Mouse (Mus musculus) T-helper 2 cell (primary cell): ENCODE data around the gene Gm42421.

ENCODE experiments used
- in situ Hi-C: fragments of 300-600 bp; cut with MboI, MseI; formaldehyde crosslinking; loops from one replicate; pipeline ENCODE4 v1.15.1; 2025; ENCODE audit warnings: high pct_unique_total_duplicates

Gm42421 gene

DNA sequence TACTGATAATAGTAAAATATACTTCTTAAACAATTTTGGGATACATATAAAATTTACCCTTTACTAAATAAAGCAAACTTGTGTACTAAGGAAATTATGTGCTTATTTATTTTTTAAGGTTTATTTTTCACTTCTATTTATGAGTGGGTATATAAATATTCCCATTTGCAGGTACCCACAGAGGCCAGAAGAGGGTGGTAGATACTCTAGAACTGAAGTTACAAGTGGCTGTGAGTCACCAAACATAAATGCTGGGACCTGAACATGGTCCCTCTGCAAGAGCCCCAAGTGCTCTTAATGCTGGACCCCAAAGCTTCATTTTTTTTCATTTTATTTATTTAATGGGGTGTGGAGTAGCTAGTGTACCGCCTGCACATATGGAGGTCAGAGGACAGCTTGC, 5.9 kb downstream of the Gm42421 start:
- in situ Hi-C loops: no loop called here

DNA sequence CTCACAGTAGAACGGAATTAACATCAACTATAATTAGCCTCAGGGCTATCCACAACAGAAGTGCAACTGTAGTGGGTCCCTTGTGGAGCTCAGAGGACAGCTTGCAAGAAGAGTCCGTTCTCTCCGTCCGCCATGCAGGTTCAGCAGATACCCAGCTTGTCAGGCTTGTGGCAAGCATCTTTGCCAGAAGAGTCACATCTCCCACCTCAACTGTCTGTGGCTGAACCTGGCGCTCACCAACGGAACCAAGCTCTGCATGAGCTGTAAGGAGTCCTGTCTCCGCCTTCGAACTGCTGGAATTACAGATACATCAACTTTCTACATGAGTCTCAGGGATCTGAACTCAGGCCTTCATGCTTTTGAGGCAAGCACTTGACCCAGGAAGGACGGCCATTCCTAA, 8.2 kb downstream of the Gm42421 start:
- in situ Hi-C loops: no loop called here

DNA sequence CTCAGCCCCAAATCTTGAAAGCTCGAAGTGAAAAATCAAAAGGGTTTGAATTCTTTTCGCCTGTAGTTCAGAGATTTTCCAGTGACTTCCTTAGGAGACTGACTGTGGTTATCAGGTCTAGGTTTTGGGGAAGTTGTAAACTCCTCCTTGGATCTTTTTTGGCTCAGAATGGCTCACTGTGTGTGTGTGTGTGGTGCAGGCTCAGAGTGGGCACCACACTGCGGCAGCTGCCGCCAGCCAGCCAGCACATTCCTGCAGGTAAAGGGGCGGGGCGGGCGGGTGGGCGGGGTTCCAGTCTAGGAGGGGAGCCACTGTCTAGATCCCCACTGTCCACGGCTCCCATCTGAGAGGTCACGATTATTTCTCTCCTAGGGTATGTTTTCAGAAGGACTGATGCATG, 13.6 kb downstream of the Gm42421 start:
- in situ Hi-C loops: no loop called here

DNA sequence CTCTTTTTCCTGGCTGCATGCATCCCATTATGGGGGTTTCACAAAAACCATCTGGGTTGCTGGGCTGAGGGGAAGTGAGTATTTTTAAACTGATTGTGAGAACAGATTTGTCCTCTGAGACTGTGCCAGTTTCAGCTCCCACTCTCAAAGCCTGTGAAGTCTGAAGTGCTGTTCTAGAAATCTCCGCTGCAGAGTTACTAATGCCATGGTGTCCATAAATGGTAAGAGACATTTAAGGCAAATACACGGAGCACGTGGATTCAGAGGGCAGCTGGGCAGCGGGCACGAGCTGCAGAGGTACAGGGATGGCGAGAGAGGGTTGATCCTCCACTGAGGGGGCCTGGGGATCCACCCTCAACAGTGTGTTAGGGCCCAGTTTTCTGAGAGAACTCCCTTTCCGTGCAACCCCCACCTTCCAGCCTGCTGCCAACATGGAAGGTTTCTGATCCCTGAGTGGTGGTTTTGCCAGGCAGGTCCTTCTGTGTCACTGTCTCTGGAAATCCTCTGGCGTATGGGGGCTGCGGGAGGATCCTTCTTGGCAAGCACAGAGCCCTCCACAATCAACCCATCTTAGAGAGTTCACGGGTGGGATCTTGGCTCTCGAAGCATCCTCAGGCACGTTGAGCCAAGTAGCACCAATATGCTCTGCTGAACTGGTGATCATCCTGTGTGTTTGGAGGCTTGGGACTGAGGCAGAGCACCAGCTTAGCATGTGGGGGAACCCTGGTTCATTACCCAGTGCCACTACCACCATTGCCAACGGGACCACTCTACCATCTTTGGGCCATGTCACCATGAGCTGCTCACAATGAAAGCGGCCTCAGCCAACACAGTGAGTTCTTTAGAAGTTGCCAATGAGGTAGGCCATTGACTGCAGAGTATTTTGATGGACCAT, 15.5 kb downstream of the Gm42421 start:
- in situ Hi-C loops: no loop called here

DNA sequence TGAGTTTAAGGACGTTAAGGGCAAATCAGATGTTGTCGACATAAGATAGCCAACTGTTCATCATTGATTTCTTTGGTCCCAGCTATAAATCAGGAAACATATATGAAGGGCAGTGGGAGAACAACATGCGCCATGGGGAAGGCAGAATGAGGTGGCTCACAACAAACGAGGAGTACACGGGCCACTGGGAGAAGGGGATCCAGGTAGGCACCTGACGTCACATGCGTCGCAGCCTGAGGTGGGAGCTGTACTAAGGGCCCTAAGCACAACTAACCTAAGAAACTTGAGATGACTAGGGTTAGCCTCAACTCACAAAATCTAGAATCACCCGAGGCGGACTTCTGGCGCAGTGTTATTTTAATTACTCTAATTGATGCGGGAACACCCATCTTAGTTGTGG, 20.4 kb downstream of the Gm42421 start:
- in situ Hi-C loops: no loop called here

DNA sequence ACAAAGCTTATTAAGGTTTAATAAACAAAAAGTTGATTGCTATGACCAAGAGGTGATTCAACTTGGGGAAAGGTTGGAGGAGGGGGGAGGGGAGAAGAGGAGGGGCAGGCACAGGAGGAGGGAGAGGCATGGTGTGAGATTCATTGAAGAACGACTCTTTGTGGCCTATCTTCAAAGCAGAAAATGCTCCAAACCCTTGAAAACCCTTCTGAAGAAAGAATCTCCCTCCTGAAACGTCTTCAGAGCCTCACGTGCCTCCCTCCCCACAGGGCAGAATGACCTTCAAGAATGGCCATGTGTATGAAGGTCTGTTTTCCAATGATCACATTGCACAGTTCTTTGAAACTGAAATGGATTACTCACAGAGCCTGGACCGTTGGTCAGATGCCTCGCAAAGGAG, 22.0 kb downstream of the Gm42421 start:
- in situ Hi-C loops: no loop called here

DNA sequence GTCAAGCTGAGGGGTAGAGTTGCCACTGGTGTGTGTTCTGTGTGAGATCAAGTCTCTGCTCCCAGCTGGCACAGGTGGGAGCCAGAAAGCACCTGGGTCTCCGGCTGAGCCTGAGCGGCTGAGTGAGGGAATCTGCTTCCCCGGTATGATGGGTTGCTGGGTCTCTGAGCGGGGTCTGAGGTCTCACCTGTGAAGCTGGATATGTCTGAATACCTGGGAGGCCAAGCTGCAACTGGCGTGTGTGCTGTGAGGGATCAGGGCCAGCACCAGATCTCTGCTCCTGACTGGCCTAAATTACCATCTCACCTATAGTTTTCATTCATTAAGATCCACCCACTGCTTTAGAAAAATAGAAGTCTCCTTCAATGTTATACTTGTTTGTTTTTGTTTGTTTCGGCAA, 29.1 kb downstream of the Gm42421 start:
- in situ Hi-C loops: no loop called here

DNA sequence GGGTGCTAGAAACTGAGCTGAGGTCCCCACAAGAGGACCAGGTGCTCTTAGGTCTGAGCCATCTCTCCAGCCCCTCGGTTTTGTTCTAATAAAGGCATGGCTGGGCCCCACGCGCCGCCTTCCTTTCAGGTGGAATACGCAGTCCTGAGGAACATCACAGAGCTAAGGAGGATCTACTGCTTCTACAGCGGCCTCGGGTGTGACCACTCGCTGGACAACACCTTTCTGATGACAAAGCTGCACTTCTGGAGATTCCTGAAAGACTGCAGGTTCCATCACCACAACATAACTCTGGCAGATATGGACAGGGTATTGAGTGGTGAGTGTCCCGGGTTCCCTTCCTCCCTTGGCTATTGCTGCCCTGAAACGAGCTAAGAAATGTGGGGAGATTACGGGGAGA, 31.6 kb downstream of the Gm42421 start:
- in situ Hi-C loops: no loop called here

DNA sequence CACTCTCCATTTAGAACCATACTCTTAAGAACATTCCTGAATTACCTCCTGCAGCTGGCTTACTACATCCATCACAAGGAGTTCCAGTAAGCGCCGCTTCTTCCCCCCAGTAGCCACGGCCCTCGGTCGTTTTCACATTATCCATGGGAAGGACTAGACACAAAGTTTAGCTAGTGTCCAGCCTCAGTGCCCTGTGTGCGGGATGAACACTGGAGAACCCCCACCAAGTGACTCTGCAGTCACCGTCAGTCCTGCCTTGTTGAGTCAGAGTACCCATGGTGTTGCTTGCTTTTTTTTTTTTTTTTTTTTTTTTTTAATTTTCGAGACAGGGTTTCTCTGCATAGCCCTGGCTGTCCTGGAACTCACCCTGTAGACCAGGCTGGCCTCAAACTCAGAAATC, 33.2 kb downstream of the Gm42421 start:
- in situ Hi-C loops: no loop called here

DNA sequence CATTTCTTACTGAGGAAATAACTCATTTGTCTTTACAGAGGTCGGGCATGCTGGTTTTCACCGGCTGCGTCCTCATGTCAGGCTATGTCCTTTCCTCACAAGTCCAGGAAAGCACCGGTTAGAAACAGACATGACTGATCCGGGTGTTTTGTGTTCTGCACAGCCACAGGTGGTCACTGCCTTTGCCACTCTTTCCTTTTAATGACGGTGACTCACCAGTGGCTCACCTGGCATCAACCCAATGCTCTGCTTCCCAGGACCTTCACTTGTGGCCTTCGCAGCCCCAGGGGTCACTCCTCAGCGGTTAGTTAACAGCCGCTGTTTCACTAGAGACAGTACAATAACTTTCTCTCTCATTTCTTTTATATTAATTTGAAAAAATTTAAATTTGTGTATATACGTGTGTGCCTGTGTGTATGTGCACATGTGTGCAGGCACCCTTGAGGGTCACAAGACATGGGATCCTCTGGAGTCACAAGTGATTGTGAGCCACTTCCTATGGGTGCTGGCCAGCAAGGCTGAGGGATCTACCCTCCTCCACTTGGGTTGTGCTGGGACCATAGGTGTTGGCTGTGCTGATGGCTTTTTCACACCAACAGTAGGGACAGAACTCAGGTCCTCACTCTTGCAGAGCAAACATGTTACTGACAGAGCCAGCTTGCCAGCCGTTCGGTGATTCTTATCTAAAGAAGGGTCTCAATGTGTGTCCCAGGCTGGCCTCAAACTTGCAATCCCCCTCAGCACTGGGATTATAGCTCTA, 37.8 kb downstream of the Gm42421 start:
- in situ Hi-C loops: no loop called here

DNA sequence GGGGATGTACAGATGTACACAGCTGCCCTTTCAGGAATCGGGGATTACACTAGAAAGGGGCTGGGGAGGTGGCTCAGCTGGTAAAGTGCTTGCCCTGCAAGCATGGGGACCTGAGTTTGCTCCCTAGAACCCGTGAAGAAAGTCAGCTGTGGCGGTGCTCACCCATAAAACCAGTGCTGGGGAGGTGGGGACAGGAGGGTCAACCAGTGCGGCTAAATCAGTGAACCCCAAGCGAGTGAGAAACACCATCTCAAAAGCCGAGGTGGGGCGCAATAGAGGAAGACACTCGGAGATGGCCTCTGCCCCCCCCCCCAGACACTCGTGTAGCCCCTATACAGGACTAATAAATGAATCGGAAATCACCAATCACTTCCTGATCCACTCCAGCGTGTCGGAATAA, 38.7 kb downstream of the Gm42421 start:
- in situ Hi-C loops: no loop called here

DNA sequence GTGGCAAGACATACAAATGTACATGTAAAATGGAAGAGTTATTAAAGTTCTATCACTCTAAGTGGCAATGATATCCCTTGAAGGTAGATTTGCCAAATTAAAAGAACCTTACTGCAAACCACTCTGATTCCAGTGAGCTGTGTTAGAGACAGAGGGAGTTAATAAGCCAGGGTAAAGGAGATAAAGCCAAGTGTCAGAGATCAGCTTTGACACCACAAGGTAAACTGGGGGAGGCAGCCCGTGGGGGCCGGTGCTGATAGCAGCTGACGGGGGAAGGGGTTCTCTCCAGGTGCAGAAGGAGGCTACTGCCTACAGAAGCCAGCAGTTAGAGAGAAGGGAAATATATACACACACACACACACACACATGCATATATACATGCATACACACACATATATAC, 44.7 kb downstream of the Gm42421 start:
- in situ Hi-C loops: no loop called here

DNA sequence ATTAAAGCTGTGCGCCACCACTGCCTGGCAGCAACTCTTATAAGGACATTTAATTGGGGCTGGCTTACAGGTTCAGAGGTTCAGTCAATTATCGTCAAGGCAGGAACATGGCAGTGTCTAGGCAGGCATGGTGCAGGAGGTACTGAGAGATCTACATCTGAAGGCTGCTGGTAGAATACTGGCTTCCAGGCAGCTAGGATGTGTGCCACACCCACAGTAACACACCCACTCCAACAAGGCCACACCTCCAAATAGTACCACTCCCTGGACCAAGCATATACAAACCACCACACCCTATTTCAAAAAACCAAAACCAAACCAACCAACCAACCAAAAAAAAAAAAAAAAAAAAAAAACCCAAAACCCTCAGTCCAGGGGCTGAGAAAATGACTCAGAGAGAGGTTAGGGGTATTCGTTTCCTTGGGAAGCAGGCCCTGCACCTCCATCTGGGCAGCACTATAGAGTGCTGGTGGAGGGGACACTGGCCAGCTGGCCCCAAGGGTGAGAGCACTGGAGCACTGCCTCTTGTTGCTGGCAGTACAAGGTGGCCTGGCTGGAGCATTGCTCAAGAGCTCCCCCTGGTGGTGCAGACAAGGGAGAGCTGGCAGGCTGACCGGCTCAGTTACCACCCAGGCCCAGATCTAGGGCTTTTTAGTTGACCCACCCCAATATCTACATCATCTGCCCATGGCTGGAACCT, 47.1 kb downstream of the Gm42421 start:
- in situ Hi-C loops: no loop called here

DNA sequence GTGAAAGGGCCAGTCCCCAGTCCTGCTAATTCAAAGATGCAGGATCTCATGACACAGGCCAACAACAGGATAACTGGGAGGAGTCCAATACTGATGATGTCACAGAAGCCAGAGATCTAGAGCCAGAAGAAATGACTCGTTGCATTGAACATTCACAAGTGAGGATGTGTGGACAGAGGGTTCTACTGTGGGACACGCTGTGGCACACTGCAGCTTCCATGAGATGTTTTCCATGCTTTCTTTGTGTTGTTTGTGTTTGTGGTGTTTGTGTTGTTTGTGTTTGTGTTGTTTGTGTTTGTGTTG, 47.6 kb downstream of the Gm42421 start:
- in situ Hi-C loops: no loop called here

DNA sequence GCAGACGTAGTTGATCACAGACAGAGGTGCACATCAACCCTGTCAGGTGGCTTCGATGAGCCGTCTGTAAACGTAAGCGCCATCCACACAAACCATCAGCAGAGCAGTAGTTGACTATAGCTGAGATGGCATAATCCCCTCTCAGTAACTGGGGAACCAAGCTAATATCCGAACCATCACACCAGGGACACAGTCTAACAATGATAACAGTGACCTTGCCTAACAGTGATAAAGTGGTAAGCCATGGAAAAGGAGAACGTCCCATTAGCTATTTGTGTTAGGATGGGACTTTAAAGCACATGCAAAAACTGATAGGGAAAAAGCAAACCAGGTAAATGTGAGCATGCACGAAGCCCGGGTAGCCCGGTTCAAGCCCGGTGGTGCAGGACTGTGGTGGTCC, 48.3 kb downstream of the Gm42421 start:
- in situ Hi-C loops: no loop called here

DNA sequence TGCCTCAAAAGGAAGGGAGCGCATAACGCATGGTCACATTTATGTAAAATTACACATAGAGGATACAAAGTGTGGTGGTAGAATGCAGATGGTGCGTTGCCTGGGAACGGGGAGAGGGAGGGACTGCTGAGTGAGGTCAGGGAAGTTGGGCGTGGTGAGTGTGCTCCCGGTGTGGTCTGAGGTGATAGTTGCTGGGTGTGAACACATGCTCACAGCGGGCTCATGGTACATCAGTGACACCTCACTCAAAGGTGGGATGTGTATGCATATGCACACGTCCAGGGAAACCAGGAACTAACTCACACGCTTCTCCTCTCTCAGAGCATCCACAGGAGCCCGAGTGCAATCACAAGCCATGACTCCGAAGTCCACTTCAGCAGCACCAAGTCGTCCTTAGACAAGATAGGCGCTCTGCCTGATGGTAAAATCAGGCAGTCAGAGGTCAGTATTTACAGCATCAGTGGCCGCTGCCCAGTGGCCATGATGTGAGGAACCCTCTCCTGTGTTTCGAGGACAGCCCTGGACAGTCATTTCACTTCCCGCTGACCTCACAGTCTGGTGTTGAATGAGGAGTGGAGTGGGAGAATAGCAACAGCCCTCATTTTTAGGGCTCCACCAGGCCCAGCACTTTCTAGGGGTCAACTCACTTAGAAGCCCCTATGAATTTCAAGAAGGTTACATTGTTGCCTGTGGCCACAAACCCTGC, 48.9 kb downstream of the Gm42421 start:
- in situ Hi-C loops: no loop called here

DNA sequence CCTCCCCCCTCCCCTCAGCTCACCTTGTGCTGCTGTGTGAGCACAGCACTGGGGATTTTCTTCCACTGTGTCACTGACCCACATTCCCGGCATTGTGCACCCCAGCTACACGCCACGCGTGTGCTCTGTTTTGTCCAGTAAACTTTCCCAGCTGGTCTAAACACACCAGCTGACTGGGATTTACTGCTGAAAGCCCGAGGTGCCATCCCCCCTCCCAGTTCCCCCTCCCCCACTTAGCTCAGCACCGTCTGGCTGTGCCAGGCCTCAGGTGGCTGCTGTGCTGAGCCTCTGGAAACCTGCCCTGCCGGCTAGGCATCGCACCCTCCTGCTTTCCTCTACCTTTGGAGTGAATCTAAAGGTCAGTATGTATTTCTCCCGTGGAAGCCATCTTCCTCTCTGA, 52.9 kb downstream of the Gm42421 start:
- in situ Hi-C loops: no loop called here

DNA sequence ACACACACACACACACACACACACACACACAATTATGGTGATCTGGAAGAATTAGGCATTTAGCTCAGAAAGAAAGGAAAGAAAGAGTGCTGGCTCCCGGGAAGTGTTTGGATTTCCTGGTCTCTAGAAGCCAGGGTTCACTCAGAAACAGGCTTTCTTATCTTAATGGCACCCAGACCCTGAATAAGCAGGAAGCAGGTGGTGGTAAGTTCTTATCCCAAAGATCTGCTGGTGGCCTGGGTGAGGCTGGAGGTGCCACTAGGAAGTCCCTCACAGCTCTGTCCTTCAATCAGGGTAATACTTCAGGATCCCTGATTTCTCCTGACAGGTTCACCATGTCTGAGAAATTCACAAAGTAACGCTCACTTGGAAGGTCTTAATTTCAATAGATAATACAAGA, 54.4 kb downstream of the Gm42421 start:
- in situ Hi-C loops: no loop called here

DNA sequence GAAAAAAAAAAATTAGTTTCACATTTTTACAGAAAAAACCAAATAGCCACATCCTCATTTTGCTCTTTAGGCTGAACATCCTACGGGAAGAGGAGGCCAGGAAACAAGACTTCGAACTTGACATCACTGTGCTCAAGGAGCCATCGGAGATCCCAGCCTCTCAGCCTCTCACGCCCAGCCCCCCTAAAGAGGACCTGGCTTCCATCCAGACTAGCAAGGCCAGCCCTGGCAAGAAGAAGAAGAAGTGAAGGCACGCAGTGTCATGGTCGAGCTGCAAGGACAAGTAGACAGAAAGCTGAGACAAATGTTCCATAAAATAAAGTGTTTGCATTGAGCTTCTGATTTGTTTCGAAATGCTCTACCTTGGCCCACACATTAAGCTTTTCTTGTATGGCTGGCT, 57.4 kb downstream of the Gm42421 start:
- in situ Hi-C loops: loop anchor here (5.0 kb wide), 1 partner anchor 68 kb away; no protein-coding TSS in a partner anchor
